Mouse (Mus musculus) NIH3T3 (cell line): ENCODE measurements around the gene Mfsd5.

Experiments
- DNase-seq: peaks from one replicate; pipeline ENCODE4 v3.0.0-alpha.2; 2012; ENCODE audit warnings: low read depth

Gene Mfsd5

GRCm38 (mm10) chr15:102282463-102283292, 3.4 kb downstream of the Mfsd5 start:
- DNase-seq: no peak

GRCm38 (mm10) chr15:102283648-102284047, 4.4 kb downstream of the Mfsd5 start:
- no peak for DNase-seq

DNA sequence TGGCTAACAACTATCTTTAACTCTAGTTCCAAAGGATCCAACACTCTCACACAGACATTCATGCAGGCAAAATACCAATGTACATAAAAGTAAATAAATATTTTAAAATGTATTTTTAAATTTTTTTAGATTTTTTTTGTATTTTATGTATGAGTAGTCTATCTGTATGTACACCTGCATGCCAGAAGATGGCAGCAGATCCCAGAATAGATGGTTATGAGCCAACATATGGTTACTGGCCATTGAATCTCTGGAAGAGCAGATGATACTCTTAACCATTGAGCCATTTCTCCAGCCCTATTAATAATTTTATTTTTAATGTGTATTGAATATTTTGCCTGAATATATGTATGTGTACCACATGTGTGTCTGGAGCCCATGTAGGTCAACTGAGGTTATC, 8.1 kb downstream of the Mfsd5 start:
- peak; percentile 88 for DNase-seq

GRCm38 (mm10) chr15:102295633-102296367, 16.5 kb downstream of the Mfsd5 start, which contains the start of gene Espl1:
Gene Espl1 (plus strand): TSS chr15:102296266.
- peak; percentile 95 for DNase-seq

- no peak for DNase-seq
Measured at GRCm38 (mm10) chr15:102296368-102297006, 17.2 kb downstream of the Mfsd5 start.

DNA sequence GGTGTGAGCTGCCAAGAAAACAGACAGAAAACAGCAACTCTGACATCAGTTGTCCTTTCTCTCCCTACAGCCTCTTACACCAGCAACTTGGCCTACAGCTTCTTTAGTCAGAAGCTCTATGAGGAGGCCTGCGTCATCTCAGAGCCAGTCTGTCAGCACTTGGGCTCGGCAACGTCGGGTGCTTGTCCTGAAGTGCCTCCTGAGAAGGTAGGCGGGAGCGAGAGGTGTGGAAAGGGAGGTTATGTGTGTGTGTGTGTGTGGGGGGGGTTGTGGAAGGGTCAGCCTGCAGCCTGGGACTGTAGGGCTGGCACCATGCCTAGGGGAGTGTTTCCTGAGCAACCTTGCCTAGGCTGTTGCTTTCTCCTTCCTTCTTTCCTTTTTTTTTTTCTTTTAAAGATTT, 23.3 kb downstream of the Mfsd5 start:
- no peak for DNase-seq

- no peak for DNase-seq
Measured at GRCm38 (mm10) chr15:102308717-102309116, 29.5 kb downstream of the Mfsd5 start.

DNA sequence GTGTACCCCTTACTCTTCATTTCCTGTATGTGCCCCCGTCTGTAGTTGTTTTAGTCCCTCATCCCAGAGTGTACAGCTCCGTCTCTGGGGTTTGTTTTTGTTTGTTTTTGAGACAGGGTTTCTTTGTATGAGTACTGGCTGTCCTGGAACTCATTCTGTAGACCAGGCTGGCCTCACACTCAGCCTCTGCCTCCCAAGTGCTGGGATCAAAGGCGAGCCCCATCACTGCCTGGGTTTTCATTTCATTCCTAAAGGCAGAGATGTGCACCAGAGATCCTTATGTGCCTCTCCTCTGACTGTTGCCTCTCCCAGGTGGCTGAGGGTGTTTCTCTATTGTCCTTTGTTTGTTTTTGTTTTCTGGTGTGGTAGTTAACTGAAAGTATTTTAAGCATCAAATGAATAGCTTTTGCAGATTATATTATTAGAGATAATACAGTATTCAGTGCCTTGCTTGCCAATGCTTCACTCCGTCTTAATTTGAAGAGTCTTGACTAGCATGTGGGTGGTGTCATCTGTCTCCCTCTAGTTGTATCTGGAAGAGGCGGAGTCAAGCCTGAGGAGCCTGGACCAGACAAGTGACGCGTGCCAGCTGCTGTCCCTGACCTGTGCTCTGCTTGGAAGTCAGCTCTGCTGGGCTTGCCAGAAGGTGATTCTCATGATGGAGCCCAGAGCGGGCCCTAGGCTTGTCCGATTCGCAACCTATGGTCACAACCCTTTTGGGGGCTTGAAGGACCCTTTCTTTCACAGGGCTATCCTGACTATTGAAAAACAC, 31.0 kb downstream of the Mfsd5 start:
- no peak for DNase-seq

DNA sequence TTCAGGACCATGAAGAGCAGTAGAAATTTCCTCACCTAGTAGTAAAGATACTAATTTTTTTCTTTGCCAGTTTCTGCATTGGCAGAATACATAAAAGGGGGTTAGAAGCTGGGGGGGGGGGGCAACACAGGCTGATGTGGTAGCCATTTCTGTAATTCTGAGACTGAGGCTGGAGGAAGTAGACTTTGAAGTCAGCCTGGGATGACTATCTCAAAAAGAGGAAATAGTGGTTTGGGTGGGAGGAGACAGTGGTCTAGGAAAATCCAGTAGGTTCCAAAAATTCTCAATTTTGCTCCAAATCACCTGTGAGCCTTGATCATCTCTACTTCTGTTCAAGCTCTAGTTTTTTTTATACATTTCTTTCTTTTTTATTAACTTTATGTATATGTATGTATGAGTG, 32.2 kb downstream of the Mfsd5 start:
- no peak for DNase-seq

- peak; percentile 12 for DNase-seq
Measured at GRCm38 (mm10) chr15:102315292-102315691, 36.0 kb downstream of the Mfsd5 start.

- DNase-seq: peak; percentile 83
Measured at GRCm38 (mm10) chr15:102316263-102316662, 37.0 kb downstream of the Mfsd5 start.

DNA sequence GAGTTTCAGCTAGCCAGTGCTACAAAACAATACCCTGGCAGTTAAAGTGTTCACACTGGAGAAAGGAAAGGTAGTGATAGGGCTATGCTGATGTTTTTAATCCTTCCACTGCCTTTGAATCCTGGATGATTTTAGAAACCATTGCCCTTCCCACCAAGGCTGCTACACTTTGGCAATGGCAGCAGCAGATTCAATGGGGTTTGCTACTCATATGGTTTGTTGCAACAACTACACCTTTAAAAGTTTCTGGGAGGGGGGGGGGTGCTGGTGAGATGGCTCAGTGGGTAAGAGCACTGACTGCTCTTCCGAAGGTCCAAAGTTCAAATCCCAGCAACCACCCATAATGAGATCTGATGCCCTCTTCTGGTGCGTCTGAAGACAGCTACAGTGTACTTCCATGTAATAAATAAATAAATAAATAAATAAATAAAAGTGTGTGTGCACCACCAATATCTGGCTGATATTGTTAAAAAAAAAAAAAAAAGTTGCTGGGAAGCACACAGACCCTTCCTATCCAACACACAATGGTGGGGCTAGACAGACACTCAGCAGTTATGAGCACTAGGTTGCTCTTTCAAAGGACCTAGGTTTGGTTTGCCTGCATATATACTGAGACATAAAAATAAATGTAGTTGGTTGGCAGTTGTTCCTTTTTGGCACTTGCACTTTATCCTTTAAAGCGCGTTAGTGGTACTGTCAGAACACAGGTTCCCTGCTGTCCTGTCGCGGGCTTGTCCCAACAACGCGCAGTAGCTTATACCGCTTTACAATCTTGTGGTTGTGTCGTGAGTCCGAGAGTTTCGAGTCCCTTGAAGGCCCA, 45.6 kb downstream of the Mfsd5 start:
- no peak for DNase-seq

GRCm38 (mm10) chr15:102326022-102326576, 46.8 kb downstream of the Mfsd5 start, which contains the start of gene Pfdn5:
Gene Pfdn5 (plus strand): TSS chr15:102326116.
- peak; percentile 90 for DNase-seq

DNA sequence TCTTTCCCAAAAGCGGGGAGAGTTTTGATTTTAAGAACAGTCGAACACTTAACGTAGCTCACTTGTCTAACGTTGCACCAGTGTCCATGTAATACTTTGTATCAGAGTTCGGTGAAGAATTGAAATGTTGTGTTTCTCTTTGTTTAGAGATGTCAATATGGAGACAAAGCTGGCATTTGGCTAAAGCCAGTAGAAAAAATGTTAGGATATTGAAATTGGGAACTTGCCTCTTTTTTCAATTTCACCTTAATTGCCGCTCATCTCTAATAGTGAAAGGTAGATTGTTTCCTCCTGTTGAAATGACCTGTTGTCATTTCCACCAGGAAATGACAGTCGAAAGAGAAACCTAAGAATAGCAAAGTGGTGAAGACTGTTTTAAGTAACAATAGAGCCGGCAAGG, 47.6 kb downstream of the Mfsd5 start:
- DNase-seq: no peak
